Mouse (Mus musculus): ENCODE results near the gene 2810408A11Rik. TPM values are rescaled to one million over a fixed set of nuclear protein-coding genes. Genes with fewer than 3 reads are reported as not detected.

2810408A11Rik gene
- polyA plus RNA-seq, 1 experiment from 2014 or later: 4.5 TPM

DNA sequence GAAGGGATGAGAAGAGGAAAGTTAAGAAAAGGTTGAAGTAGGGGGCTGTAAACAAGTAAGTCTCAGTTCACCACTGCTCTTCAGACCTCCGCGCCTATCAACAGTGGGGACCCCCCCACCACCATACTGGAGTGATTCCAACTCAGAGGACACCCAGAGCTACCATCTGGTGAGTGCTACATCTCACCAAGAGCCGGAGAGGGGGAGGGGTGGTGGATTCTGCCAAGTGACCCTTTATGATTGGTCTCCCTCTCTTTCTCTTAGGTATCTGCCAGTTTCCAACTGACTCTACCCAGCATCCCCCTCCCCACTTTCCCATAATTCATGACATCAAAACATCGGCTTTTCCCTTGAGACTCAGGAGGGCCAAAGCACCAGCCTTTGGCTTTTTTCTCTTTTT, 40.2 kb upstream of the 2810408A11Rik start:
- no peak overlapping the region for H3K27ac ChIP-seq (replicated peaks in 1 of 2; ENCODE audit: control insufficient read depth in 1 of 2, insufficient read depth in 1 of 2, low read depth in 2 of 2, low read length in 2 of 2)
- peaks cover 18 to 23% of the 10 kb centered on the region in 2 experiments for H3K4me1 ChIP-seq (ENCODE audit: control insufficient read depth in 2 of 2, insufficient read depth in 2 of 2, low read length in 2 of 2)
- no peak for ATAC-seq (ENCODE audit: insufficient number of reproducible peaks, insufficient read depth, low FRiP score, low read depth)
- H3K27me3 ChIP-seq (ENCODE audit: control insufficient read depth, insufficient read depth, low read length): peaks cover 23% of the 10 kb centered on the region; the same call in 1 of the 2 replicates
- H3K9ac ChIP-seq (ENCODE audit: low read length): no peak overlapping the region
- no peak overlapping the region for H3K4me3 ChIP-seq (ENCODE audit: control insufficient read depth in 1 of 2, insufficient read depth in 1 of 2, low read depth in 1 of 2, low read length in 2 of 2)
- H3K4me2 ChIP-seq (ENCODE audit: low read length): no peak overlapping the region
- WGBS: 77% methylated on average over 4 of the region's 4 CpGs
- peaks cover 39% of the 10 kb centered on the region for H3K36me3 ChIP-seq (ENCODE audit: control insufficient read depth, insufficient read depth, low read length)
- no peaks in the 10 kb centered on the region for H3K9me3 ChIP-seq (ENCODE audit: control insufficient read depth, low read length)

DNA sequence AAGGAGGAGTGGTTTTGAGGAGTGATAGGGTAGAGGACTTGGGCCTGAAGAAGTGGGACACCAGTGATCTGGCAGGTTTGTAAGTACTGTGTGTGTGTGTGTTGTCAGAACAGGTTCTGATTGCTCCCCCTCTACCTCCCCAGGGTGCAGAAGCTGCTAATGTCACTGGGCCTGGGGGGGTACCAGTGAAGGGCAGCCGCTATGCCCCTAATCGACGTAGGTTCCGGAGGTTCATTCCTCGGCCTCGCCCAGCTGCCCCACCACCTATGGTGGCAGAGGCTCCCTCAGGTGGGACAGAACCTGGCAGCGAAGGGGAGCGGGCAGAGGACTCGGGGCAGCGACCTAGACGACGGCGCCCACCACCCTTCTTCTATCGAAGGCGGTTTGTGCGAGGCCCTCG, 38.9 kb upstream of the 2810408A11Rik start:
- WGBS: 90% methylated on average over 17 of the region's 17 CpGs
- no peak overlapping the region for H3K4me3 ChIP-seq (ENCODE audit: control insufficient read depth in 1 of 2, insufficient read depth in 1 of 2, low read depth in 1 of 2, low read length in 2 of 2)
- no peaks in the 10 kb centered on the region for H3K9me3 ChIP-seq (ENCODE audit: control insufficient read depth, low read length)
- peaks cover 20 to 27% of the 10 kb centered on the region in 2 experiments for H3K4me1 ChIP-seq (ENCODE audit: control insufficient read depth in 2 of 2, insufficient read depth in 2 of 2, low read length in 2 of 2)
- no peak for ATAC-seq (ENCODE audit: insufficient number of reproducible peaks, insufficient read depth, low FRiP score, low read depth)
- no peak overlapping the region for H3K9ac ChIP-seq (ENCODE audit: low read length)
- H3K4me2 ChIP-seq (ENCODE audit: low read length): no peak overlapping the region
- H3K27me3 ChIP-seq (ENCODE audit: control insufficient read depth, insufficient read depth, low read length): peaks cover 23% of the 10 kb centered on the region; the same call in 1 of the 2 replicates
- peaks cover 26% of the 10 kb centered on the region for H3K36me3 ChIP-seq (ENCODE audit: control insufficient read depth, insufficient read depth, low read length)
- no peak overlapping the region for H3K27ac ChIP-seq (replicated peaks in 1 of 2; ENCODE audit: control insufficient read depth in 1 of 2, insufficient read depth in 1 of 2, low read depth in 2 of 2, low read length in 2 of 2)

GRCm38 (mm10) chr11:69939181-69939580, 38.4 kb upstream of the 2810408A11Rik start:
- Histone ChIP-seq H3K9ac (ENCODE audit: low read length) (no peak overlapping the region), H3K4me3 (ENCODE audit: control insufficient read depth in 1 of 2, insufficient read depth in 1 of 2, low read depth in 1 of 2, low read length in 2 of 2) (no peak overlapping the region), H3K36me3 (ENCODE audit: control insufficient read depth, insufficient read depth, low read length) (peaks cover 21% of the 10 kb centered on the region), H3K27ac (replicated peaks in 1 of 2; ENCODE audit: control insufficient read depth in 1 of 2, insufficient read depth in 1 of 2, low read depth in 2 of 2, low read length in 2 of 2) (no peak overlapping the region), H3K9me3 (ENCODE audit: control insufficient read depth, low read length) (no peaks in the 10 kb centered on the region), H3K4me1 (ENCODE audit: control insufficient read depth in 2 of 2, insufficient read depth in 2 of 2, low read length in 2 of 2) (peaks cover 20 to 27% of the 10 kb centered on the region in 2 experiments), H3K27me3 (ENCODE audit: control insufficient read depth, insufficient read depth, low read length) (peaks cover 23% of the 10 kb centered on the region; the same call in 1 of the 2 replicates), H3K4me2 (ENCODE audit: low read length) (no peak overlapping the region)
- WGBS: 61% methylated on average over 5 of the region's 5 CpGs
- ATAC-seq (ENCODE audit: insufficient number of reproducible peaks, insufficient read depth, low FRiP score, low read depth): no peak

- no peak for ATAC-seq (ENCODE audit: insufficient number of reproducible peaks, insufficient read depth, low FRiP score, low read depth)
- Histone ChIP-seq H3K4me3 (ENCODE audit: control insufficient read depth in 1 of 2, insufficient read depth in 1 of 2, low read depth in 1 of 2, low read length in 2 of 2) (no peak overlapping the region), H3K36me3 (ENCODE audit: control insufficient read depth, insufficient read depth, low read length) (peaks cover 15% of the 10 kb centered on the region), H3K27me3 (ENCODE audit: control insufficient read depth, insufficient read depth, low read length) (peaks cover 23% of the 10 kb centered on the region; the same call in 1 of the 2 replicates), H3K9ac (ENCODE audit: low read length) (no peak overlapping the region), H3K9me3 (ENCODE audit: control insufficient read depth, low read length) (no peaks in the 10 kb centered on the region), H3K4me1 (ENCODE audit: control insufficient read depth in 2 of 2, insufficient read depth in 2 of 2, low read length in 2 of 2) (peaks cover 20 to 27% of the 10 kb centered on the region in 2 experiments), H3K27ac (replicated peaks in 1 of 2; ENCODE audit: control insufficient read depth in 1 of 2, insufficient read depth in 1 of 2, low read depth in 2 of 2, low read length in 2 of 2) (no peak overlapping the region), H3K4me2 (ENCODE audit: low read length) (no peak overlapping the region)
- 35% methylated on average over 9 of the region's 9 CpGs for WGBS
Observed at GRCm38 (mm10) chr11:69938401-69938979, 37.7 kb upstream of the 2810408A11Rik start.

DNA sequence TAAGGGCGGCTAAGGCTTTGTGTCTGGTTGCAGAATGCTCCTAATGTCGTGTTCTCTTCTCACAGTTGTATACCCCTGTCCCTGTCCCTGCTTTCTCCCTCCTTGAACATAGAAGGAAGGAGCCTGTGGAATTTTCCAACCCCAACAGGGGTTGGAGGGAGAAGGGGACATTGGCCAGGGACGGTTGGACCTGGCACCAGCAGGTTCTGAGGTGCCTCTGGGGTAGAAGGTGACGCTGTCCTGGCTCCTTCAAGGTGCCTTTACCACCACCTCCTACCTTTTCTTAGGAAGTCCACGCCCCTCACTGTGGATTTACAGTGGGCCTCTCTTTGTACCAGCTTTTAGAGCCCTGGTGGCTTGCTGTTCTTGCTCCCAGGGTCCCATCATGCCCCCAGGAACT, 37.0 kb upstream of the 2810408A11Rik start:
- Histone ChIP-seq H3K4me2 (ENCODE audit: low read length) (peak overlapping the region; percentile 99), H3K4me1 (ENCODE audit: control insufficient read depth in 2 of 2, insufficient read depth in 2 of 2, low read length in 2 of 2) (peaks cover 20 to 27% of the 10 kb centered on the region in 2 experiments), H3K36me3 (ENCODE audit: control insufficient read depth, insufficient read depth, low read length) (peaks cover 8% of the 10 kb centered on the region), H3K9ac (ENCODE audit: low read length) (peak overlapping the region; percentile 77), H3K9me3 (ENCODE audit: control insufficient read depth, low read length) (no peaks in the 10 kb centered on the region), H3K4me3 (ENCODE audit: control insufficient read depth in 1 of 2, insufficient read depth in 1 of 2, low read depth in 1 of 2, low read length in 2 of 2) (no peak overlapping the region), H3K27me3 (ENCODE audit: control insufficient read depth, insufficient read depth, low read length) (peaks cover 23% of the 10 kb centered on the region; the same call in 1 of the 2 replicates), H3K27ac (replicated peaks in 1 of 2; ENCODE audit: control insufficient read depth in 1 of 2, insufficient read depth in 1 of 2, low read depth in 2 of 2, low read length in 2 of 2) (peak overlapping the region in 1 of 2 experiments; percentile 59; a peak in 2 of 4 replicates)
- 56% methylated on average over 5 of the region's 5 CpGs for WGBS
- ATAC-seq (ENCODE audit: insufficient number of reproducible peaks, insufficient read depth, low FRiP score, low read depth): no peak

DNA sequence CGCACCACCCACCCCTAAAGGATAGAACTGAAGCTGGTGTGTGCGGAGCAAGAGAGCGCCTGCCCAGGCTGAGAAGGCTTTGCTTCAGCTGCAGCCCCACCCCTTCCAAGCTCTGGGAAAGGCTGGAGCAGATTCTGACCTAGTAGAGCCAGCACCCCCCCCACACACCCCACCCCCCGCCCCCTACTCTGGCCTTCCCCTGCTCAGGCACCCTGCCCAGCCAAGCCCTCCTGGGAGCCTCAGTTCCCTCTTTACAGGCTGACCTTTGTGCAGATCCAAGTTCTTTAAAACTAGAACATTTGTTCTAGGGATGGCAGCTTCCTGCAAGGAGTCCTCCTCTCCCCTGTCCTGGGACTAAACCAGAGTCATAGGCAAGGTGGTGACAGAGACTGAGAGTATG, 36.6 kb upstream of the 2810408A11Rik start:
- Histone ChIP-seq H3K4me2 (ENCODE audit: low read length) (peak overlapping the region; percentile 99), H3K4me3 (ENCODE audit: control insufficient read depth in 1 of 2, insufficient read depth in 1 of 2, low read depth in 1 of 2, low read length in 2 of 2) (peak overlapping the region in 1 of 2 experiments; percentile 57; a peak in 1 of 4 replicates), H3K9me3 (ENCODE audit: control insufficient read depth, low read length) (no peaks in the 10 kb centered on the region), H3K36me3 (ENCODE audit: control insufficient read depth, insufficient read depth, low read length) (peaks cover 4% of the 10 kb centered on the region; the same call in 1 of the 2 replicates), H3K9ac (ENCODE audit: low read length) (peak overlapping the region; percentile 77), H3K27me3 (ENCODE audit: control insufficient read depth, insufficient read depth, low read length) (peaks cover 23% of the 10 kb centered on the region; the same call in 1 of the 2 replicates), H3K4me1 (ENCODE audit: control insufficient read depth in 2 of 2, insufficient read depth in 2 of 2, low read length in 2 of 2) (peaks cover 20 to 27% of the 10 kb centered on the region in 2 experiments), H3K27ac (replicated peaks in 1 of 2; ENCODE audit: control insufficient read depth in 1 of 2, insufficient read depth in 1 of 2, low read depth in 2 of 2, low read length in 2 of 2) (peak overlapping the region in 1 of 2 experiments; percentile 59; a peak in 2 of 4 replicates)
- no peak for ATAC-seq (ENCODE audit: insufficient number of reproducible peaks, insufficient read depth, low FRiP score, low read depth)
- WGBS: 25% methylated on average over 4 of the region's 4 CpGs

DNA sequence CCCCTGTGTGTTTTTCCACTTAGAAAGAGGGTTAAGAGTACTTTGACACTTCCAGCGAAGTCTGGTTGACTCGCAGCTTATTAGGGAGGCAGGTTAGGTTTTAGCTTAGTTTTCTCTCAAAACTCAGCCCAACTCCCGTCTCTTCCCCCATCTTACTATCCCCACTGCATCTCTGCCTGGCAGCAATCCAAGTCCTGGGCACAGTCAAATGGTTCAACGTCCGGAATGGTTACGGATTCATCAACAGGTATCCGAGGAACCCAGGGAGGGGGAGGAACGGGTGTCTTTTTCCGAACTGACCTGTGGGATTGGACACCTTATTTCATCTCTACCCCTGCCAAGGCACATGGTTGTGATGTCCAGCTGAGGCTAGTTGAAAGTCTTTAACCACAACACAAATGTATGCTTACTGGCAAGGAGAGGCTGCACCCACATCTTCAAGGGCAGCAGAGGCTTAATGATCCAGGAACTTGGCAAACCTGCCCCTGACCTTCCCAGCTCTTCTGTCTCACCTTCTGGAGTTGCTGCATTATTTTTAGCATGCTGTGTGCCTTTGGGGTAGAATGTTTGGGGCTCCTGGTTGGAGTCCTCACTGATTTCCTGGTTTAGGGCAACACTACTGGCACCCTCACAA, 36.0 kb upstream of the 2810408A11Rik start:
- peak overlapping the region; percentile 99 for H3K4me2 ChIP-seq (ENCODE audit: low read length)
- H3K27me3 ChIP-seq (ENCODE audit: control insufficient read depth, insufficient read depth, low read length): peaks cover 23% of the 10 kb centered on the region; the same call in 1 of the 2 replicates
- peak overlapping the region; percentile 77 for H3K9ac ChIP-seq (ENCODE audit: low read length)
- peak overlapping the region; percentile 48 to 57 for H3K4me3 ChIP-seq (ENCODE audit: control insufficient read depth in 1 of 2, insufficient read depth in 1 of 2, low read depth in 1 of 2, low read length in 2 of 2)
- WGBS: 42% methylated on average over 9 of the region's 9 CpGs
- no peak for ATAC-seq (ENCODE audit: insufficient number of reproducible peaks, insufficient read depth, low FRiP score, low read depth)
- H3K9me3 ChIP-seq (ENCODE audit: control insufficient read depth, low read length): no peaks in the 10 kb centered on the region
- H3K27ac ChIP-seq (replicated peaks in 1 of 2; ENCODE audit: control insufficient read depth in 1 of 2, insufficient read depth in 1 of 2, low read depth in 2 of 2, low read length in 2 of 2): peak overlapping the region in 1 of 2 experiments; percentile 59; a peak in 2 of 4 replicates
- H3K4me1 ChIP-seq (ENCODE audit: control insufficient read depth in 2 of 2, insufficient read depth in 2 of 2, low read length in 2 of 2): peaks cover 20 to 27% of the 10 kb centered on the region in 2 experiments
- H3K36me3 ChIP-seq (ENCODE audit: control insufficient read depth, insufficient read depth, low read length): no peaks in the 10 kb centered on the region

All from heart, embryonic 14.5 days (tissue).